Mouse (Mus musculus) olfactory bulb, adult 2 months (tissue): ENCODE measurements around the gene Adar. TPM values are rescaled to one million over a fixed set of nuclear protein-coding genes. Genes with fewer than 3 reads are reported as not detected.

Experiments
- H3K27ac ChIP-seq: fragments of 200-500 bp; 2 replicates; pipeline ENCODE4 v1.5.1; 2012; ENCODE audit warnings: low read depth, low read length; ENCODE audit not compliant: insufficient read depth
- H3K4me1 ChIP-seq: fragments of 200-500 bp; 2 replicates; pipeline ENCODE4 v1.6.1; 2012; ENCODE audit warnings: low read length; ENCODE audit not compliant: control insufficient read depth, insufficient read depth
- H3K4me3 ChIP-seq: fragments of 200-500 bp; 2 replicates; pipeline ENCODE4 v1.5.1; 2012; ENCODE audit warnings: mild to moderate bottlenecking, low read depth, low read length, moderate library complexity; ENCODE audit not compliant: insufficient read depth
- CTCF ChIP-seq: fragments of 200-500 bp; IDR thresholded peaks from 2 replicates; pipeline ENCODE4 v1.5.1; 2012; ENCODE audit warnings: low read depth, mild to moderate bottlenecking, low read length, moderate library complexity; ENCODE audit not compliant: insufficient read depth
- POLR2A ChIP-seq: fragments of 200-500 bp; IDR thresholded peaks from 2 replicates; pipeline ENCODE4 v1.6.1; 2012; ENCODE audit warnings: mild to moderate bottlenecking, low read depth, low read length, moderate library complexity; ENCODE audit not compliant: insufficient read depth
- WGBS: fragments of 180-500 bp; shearing (Covaris S2); methylation state at CpG from one replicate; pipeline ENCODE4 v1.1.7; 2018; 5-methylcytosine and 5-hydroxymethylcytosine counted together
- polyA plus RNA-seq: library from polyadenylated mRNA; stranded (reverse); fragments of >200 nt; gene quantifications from 2 replicates; pipeline ENCODE4 v1.2.4, GENCODE M21; 2012; ENCODE audit warnings: low replicate concordance; ENCODE audit not compliant: missing spikeins, insufficient read depth, insufficient read length

The Adar gene
- 226 and 246 TPM in 2 replicates for polyA plus RNA-seq

GRCm38 (mm10) chr3:89714359-89715206 lies at the start of gene Adar:
TSS of gene Adar (plus strand) at chr3:89715022.
- H3K4me3 ChIP-seq, result peak within 1 kb of the TSS; percentile 86
- H3K4me1 ChIP-seq, result peaks cover 12% of the 10 kb centered on the region
- TF ChIP-seq CTCF, result no peak
- peak; percentile 80 for TF ChIP-seq POLR2A
- peak within 1 kb of the TSS; percentile 92 for H3K27ac ChIP-seq
- 4% methylated on average over 28 of the region's 28 CpGs for WGBS

- WGBS, result 44% methylated on average over 11 of the region's 11 CpGs
- H3K4me3 ChIP-seq, result no peak overlapping the region
- H3K27ac ChIP-seq, result no peak overlapping the region
- H3K4me1 ChIP-seq, result peaks cover 8% of the 10 kb centered on the region
- no peak for TF ChIP-seq POLR2A
- TF ChIP-seq CTCF, result no peak
These were observed 47.7 kb upstream of the Adar start for GRCm38 (mm10) chr3:89667131-89667530.

GRCm38 (mm10) chr3:89671334-89671733 lies 43.5 kb upstream of the Adar start:
- 76% methylated on average over 6 of the region's 6 CpGs for WGBS
- H3K4me1 ChIP-seq, result peaks cover 8% of the 10 kb centered on the region
- H3K27ac ChIP-seq, result no peak overlapping the region
- no peak overlapping the region for H3K4me3 ChIP-seq
- TF ChIP-seq CTCF, result no peak
- TF ChIP-seq POLR2A, result no peak

GRCm38 (mm10) chr3:89672573-89673317 lies 42.1 kb upstream of the Adar start:
- no peak for TF ChIP-seq CTCF
- no peak for TF ChIP-seq POLR2A
- H3K4me1 ChIP-seq, result no peaks in the 10 kb centered on the region
- H3K4me3 ChIP-seq, result no peak overlapping the region
- H3K27ac ChIP-seq, result no peak overlapping the region
- WGBS, result 79% methylated on average over 12 of the region's 12 CpGs

- H3K4me3 ChIP-seq, result no peak overlapping the region
- WGBS, result 44% methylated on average over 5 of the region's 5 CpGs
- H3K27ac ChIP-seq, result no peak overlapping the region
- H3K4me1 ChIP-seq, result peaks cover 3% of the 10 kb centered on the region; the same call in 1 of the 2 replicates
- TF ChIP-seq CTCF, result no peak
- TF ChIP-seq POLR2A, result no peak
These were observed 37.2 kb upstream of the Adar start for GRCm38 (mm10) chr3:89677617-89678016.

GRCm38 (mm10) chr3:89686031-89686430 lies 28.8 kb upstream of the Adar start:
- no peak overlapping the region for H3K4me3 ChIP-seq
- H3K27ac ChIP-seq, result no peak overlapping the region
- H3K4me1 ChIP-seq, result peaks cover 3% of the 10 kb centered on the region; the same call in 1 of the 2 replicates
- TF ChIP-seq POLR2A (no peak), CTCF (no peak)
- 65% methylated on average over 5 of the region's 5 CpGs for WGBS

GRCm38 (mm10) chr3:89688694-89689581 lies 25.9 kb upstream of the Adar start:
- no peak for TF ChIP-seq POLR2A
- TF ChIP-seq CTCF, result peak; percentile 97
- Histone ChIP-seq H3K4me3 (peak overlapping the region; percentile 52), H3K27ac (no peak overlapping the region), H3K4me1 (no peaks in the 10 kb centered on the region)
- 3% methylated on average over 25 of the region's 25 CpGs for WGBS

GRCm38 (mm10) chr3:89691776-89692175 lies 23.0 kb upstream of the Adar start:
- Histone ChIP-seq H3K27ac (no peak overlapping the region), H3K4me1 (no peaks in the 10 kb centered on the region), H3K4me3 (no peak overlapping the region)
- TF ChIP-seq CTCF, result no peak
- TF ChIP-seq POLR2A, result no peak
- 83% methylated on average over 9 of the region's 9 CpGs for WGBS
